Mouse (Mus musculus): ENCODE measurements around the gene Skint5. TPM values are rescaled to one million over a fixed set of nuclear protein-coding genes. Genes with fewer than 3 reads are reported as not detected.
"Not testable (repeated sequence)": the region's sequence is repeated elsewhere in the genome, so short reads cannot be mapped to it uniquely, and the experiment has no call there.

The Skint5 gene
- polyA plus RNA-seq (2012; rRNA removed) (not detected in 2 replicates), polyA plus RNA-seq (2014; fragmentation: Nextera tagmentation; extraction: Ambion mirVana) (not detected in 2 replicates)

DNA sequence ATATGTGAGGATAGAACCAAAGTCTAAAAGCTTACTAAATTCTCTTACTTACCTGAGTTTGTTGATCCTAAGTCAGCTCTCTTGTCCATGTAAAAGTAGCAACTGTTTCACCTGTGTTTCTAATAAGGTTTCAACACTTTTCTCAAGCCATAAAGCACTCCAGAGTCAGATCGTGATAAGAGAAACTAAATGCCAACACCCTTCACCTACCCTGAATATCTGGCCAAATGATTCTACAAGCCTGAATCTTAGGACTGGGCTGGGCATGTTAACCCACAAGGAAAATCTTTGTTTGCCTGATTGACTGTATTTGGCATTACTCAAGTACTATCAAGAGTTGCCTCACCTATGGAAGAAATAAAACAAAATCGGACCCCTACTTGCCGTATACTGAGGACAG lies at the start of gene Skint5:
TSS of gene Skint5 (minus strand) at position 101 of the 400 bp plus-strand sequence.
- H3K27me3 ChIP-seq (ENCODE audit: control insufficient read depth, insufficient read depth, low read length), result no peaks in the 10 kb centered on the region
- DNase-seq (ENCODE audit: low spot score) (no peak), ATAC-seq (ENCODE audit: low FRiP score, low read depth) (no peak)
- WGBS, result 85% methylated on average over 3 of the region's 3 CpGs
- H3K4me1 ChIP-seq (ENCODE audit: control insufficient read depth, insufficient read depth, low read length), result no peaks in the 10 kb centered on the region
- H3K9ac ChIP-seq (ENCODE audit: low read depth, low read length, severe bottlenecking), result no peak within 1 kb of the TSS
- H3K4me3 ChIP-seq (replicated peaks; ENCODE audit: low read length), result no peak within 1 kb of the TSS
- no peak within 1 kb of the TSS for H3K27ac ChIP-seq (replicated peaks; ENCODE audit: low read depth, low read length)
- TF ChIP-seq POLR2A (IDR thresholded peaks at IDR 0.05; ENCODE audit: borderline replicate concordance, extremely low read depth, insufficient read depth, insufficient read length), result no peak
- no peak within 1 kb of the TSS for H3K4me2 ChIP-seq (replicated peaks; ENCODE audit: low read depth, low read length, severe bottlenecking)
- no peaks in the 10 kb centered on the region; the same call in 1 of the 2 replicates for H3K9me3 ChIP-seq (ENCODE audit: control insufficient read depth, low read length)
- H3K36me3 ChIP-seq (ENCODE audit: control insufficient read depth, insufficient read depth, low read length), result no peaks in the 10 kb centered on the region

DNA sequence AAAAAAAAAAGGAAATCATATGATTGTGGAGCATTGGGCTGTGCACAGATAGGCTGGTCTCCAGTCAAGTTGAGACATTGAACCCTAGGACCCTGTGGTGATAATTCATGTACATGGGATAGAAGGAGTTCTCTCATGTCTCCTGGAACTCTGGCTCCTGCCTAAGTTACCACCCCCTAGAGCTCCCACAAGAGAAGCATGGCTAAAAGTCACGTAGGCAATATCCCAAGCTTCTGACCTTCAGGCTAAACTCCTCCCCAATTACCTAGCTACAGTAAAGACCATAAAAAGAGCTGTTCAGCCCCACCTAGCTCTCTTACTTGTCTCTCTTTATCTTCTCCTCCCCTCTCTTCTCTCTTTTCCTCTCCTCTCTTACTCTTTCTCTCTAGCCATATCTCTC lies 42.0 kb downstream of the Skint5 start:
- DNase-seq (ENCODE audit: low spot score), result no peak
- no peak overlapping the region for H3K4me3 ChIP-seq (replicated peaks; ENCODE audit: low read length)
- no peaks in the 10 kb centered on the region for H3K27me3 ChIP-seq (ENCODE audit: control insufficient read depth, insufficient read depth, low read length)
- 58% methylated on average over 1 of the region's 1 CpGs for WGBS
- no peaks in the 10 kb centered on the region for H3K36me3 ChIP-seq (ENCODE audit: control insufficient read depth, insufficient read depth, low read length)
- no peak overlapping the region for H3K9ac ChIP-seq (ENCODE audit: low read depth, low read length, severe bottlenecking)
- H3K27ac ChIP-seq (replicated peaks; ENCODE audit: low read depth, low read length), result no peak overlapping the region
- no peak for TF ChIP-seq POLR2A (IDR thresholded peaks at IDR 0.05; ENCODE audit: borderline replicate concordance, extremely low read depth, insufficient read depth, insufficient read length)
- H3K9me3 ChIP-seq (ENCODE audit: control insufficient read depth, low read length), result 0 out of 2 replicates have a peak, but pooled peaks cover 4% of the 10 kb centered on the region
- H3K4me1 ChIP-seq (ENCODE audit: control insufficient read depth, insufficient read depth, low read length), result no peaks in the 10 kb centered on the region
- ATAC-seq (ENCODE audit: low FRiP score, low read depth), result no peak
- no peak overlapping the region for H3K4me2 ChIP-seq (replicated peaks; ENCODE audit: low read depth, low read length, severe bottlenecking)

DNA sequence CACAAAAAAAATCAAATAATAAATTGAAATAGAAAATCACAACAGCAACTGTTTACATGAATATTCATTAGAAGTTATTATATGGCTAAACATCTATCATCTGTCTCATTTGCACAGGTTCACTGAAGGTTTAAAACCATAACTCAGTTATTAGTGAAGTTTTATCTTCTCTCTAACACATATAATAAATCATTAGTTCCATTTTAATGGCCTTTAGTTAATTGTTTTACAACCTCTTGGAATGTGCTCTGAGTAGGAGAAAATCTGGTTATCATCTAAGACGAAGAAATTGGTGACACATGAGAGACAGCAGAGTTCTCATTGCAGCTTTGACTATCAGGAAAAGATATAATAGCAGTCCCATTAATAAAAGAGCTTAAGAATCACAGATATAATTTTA lies 235.1 kb downstream of the Skint5 start:
- WGBS, result 54% methylated on average over 1 of the region's 1 CpGs
- Histone ChIP-seq H3K4me1 (ENCODE audit: control insufficient read depth, insufficient read depth, low read length) (no peaks in the 10 kb centered on the region), H3K27me3 (ENCODE audit: control insufficient read depth, insufficient read depth, low read length) (no peaks in the 10 kb centered on the region), H3K27ac (replicated peaks; ENCODE audit: low read depth, low read length) (no peak overlapping the region), H3K4me2 (replicated peaks; ENCODE audit: low read depth, low read length, severe bottlenecking) (no peak overlapping the region), H3K36me3 (ENCODE audit: control insufficient read depth, insufficient read depth, low read length) (no peaks in the 10 kb centered on the region), H3K4me3 (replicated peaks; ENCODE audit: low read length) (no peak overlapping the region), H3K9ac (ENCODE audit: low read depth, low read length, severe bottlenecking) (no peak overlapping the region), H3K9me3 (ENCODE audit: control insufficient read depth, low read length) (peaks cover 4% of the 10 kb centered on the region; the same call in 1 of the 2 replicates)
- DNase-seq (ENCODE audit: low spot score) (no peak), ATAC-seq (ENCODE audit: low FRiP score, low read depth) (no peak)
- TF ChIP-seq POLR2A (IDR thresholded peaks at IDR 0.05; ENCODE audit: borderline replicate concordance, extremely low read depth, insufficient read depth, insufficient read length), result no peak

DNA sequence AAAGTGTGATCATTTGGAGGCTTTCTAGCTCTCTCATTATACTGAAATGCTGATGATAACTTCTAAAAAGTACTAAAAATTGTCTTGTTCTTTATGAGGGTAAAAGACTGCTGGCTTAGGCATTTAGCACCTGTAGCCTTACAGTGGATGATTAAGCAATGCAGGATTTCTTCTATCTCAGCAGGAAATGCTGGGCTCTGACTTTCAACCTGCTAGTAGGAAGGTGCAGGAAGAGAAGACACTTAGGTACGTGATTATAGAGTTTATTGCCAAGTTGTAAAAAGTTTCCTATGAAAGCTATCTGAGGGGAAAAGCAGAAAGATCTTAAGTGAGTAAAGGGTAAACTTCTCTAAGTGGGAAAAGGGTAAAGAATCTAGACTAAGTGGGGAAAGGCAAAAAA lies 235.6 kb downstream of the Skint5 start:
- TF ChIP-seq POLR2A (IDR thresholded peaks at IDR 0.05; ENCODE audit: borderline replicate concordance, extremely low read depth, insufficient read depth, insufficient read length), result no peak
- Histone ChIP-seq H3K27ac (replicated peaks; ENCODE audit: low read depth, low read length) (no peak overlapping the region), H3K9ac (ENCODE audit: low read depth, low read length, severe bottlenecking) (no peak overlapping the region), H3K4me2 (replicated peaks; ENCODE audit: low read depth, low read length, severe bottlenecking) (no peak overlapping the region), H3K36me3 (ENCODE audit: control insufficient read depth, insufficient read depth, low read length) (no peaks in the 10 kb centered on the region), H3K4me1 (ENCODE audit: control insufficient read depth, insufficient read depth, low read length) (no peaks in the 10 kb centered on the region), H3K27me3 (ENCODE audit: control insufficient read depth, insufficient read depth, low read length) (no peaks in the 10 kb centered on the region), H3K9me3 (ENCODE audit: control insufficient read depth, low read length) (peaks cover 4% of the 10 kb centered on the region; the same call in 1 of the 2 replicates), H3K4me3 (replicated peaks; ENCODE audit: low read length) (no peak overlapping the region)
- DNase-seq (ENCODE audit: low spot score) (no peak), ATAC-seq (ENCODE audit: low FRiP score, low read depth) (no peak)
- 55% methylated on average over 1 of the region's 1 CpGs for WGBS

DNA sequence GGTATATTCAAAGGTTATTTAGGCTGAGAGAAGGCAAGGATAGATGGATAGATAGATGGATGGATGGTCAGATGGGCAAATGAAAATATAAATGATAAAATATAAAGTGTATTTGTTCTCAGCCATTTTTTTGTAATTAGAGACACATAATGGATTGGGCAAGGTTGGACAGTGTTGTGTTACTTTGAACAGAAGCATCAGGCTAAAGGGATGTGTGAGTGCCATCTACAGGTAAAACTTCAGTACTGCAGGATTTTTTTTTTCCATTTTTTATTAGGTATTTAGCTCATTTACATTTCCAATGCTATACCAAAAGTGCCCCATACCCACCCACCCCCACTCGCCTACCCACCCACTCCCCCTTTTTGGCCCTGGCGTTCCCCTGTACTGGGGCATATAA lies 551.1 kb downstream of the Skint5 start:
- not testable (repeated sequence) for H3K9ac ChIP-seq (ENCODE audit: low read depth, low read length, severe bottlenecking); H3K4me1 ChIP-seq (ENCODE audit: control insufficient read depth, insufficient read depth, low read length); ATAC-seq (ENCODE audit: low FRiP score, low read depth); H3K27ac ChIP-seq (replicated peaks; ENCODE audit: low read depth, low read length); H3K9me3 ChIP-seq (ENCODE audit: control insufficient read depth, low read length); H3K4me2 ChIP-seq (replicated peaks; ENCODE audit: low read depth, low read length, severe bottlenecking); H3K4me3 ChIP-seq (replicated peaks; ENCODE audit: low read length); H3K27me3 ChIP-seq (ENCODE audit: control insufficient read depth, insufficient read depth, low read length); DNase-seq (ENCODE audit: low spot score); H3K36me3 ChIP-seq (ENCODE audit: control insufficient read depth, insufficient read depth, low read length)
- WGBS, result 44% methylated on average over 1 of the region's 2 CpGs

Other genes starting within 250 kb of the Skint5 start
- not detected in 2 replicates for gene Skint11, start 163.9 kb upstream of the Skint5 start, polyA plus RNA-seq (2012; rRNA removed)
- not detected in 2 replicates for gene Skint11, start 163.9 kb upstream of the Skint5 start, polyA plus RNA-seq (2014; fragmentation: Nextera tagmentation; extraction: Ambion mirVana)

Data from limb, embryonic 14.5 days (tissue).